Mouse (Mus musculus) lung, embryonic 15.5 days (tissue): ENCODE results near the gene Clic6. TPM values are rescaled to one million over a fixed set of nuclear protein-coding genes. Genes with fewer than 3 reads are reported as not detected.

Experiments used
- ATAC-seq: fragments of 200-750 bp; cut with Nextera tagmentation; 2 replicates; pipeline ENCODE4 v1.8.0; 2017; ENCODE audit warnings: moderate number of reproducible peaks, borderline replicate concordance; ENCODE audit not compliant: low FRiP score, low TSS enrichment; ENCODE audit errors: extremely low read depth
- H3K27ac ChIP-seq: fragments of 300-500 bp; sonication (generic); 2 replicates; pipeline ENCODE4 v1.5.1; 2015; ENCODE audit warnings: moderate library complexity, mild to moderate bottlenecking, inconsistent platforms
- H3K27me3 ChIP-seq: fragments of 300-500 bp; sonication (generic); 2 replicates; pipeline ENCODE4 v1.6.1; 2015; ENCODE audit warnings: inconsistent platforms
- H3K36me3 ChIP-seq: fragments of 300-500 bp; sonication (generic); 2 replicates; pipeline ENCODE4 v1.6.1; 2015; ENCODE audit warnings: inconsistent platforms
- H3K4me1 ChIP-seq: fragments of 300-500 bp; sonication (generic); 2 replicates; pipeline ENCODE4 v1.6.1; 2015; ENCODE audit warnings: inconsistent platforms
- H3K4me2 ChIP-seq: fragments of 300-500 bp; sonication (generic); 2 replicates; pipeline ENCODE4 v1.6.1; 2015; ENCODE audit warnings: inconsistent platforms, mild to moderate bottlenecking, moderate library complexity
- H3K4me3 ChIP-seq: fragments of 300-500 bp; sonication (generic); 2 replicates; pipeline ENCODE4 v1.5.1; 2015; ENCODE audit warnings: mild to moderate bottlenecking, inconsistent platforms
- H3K9ac ChIP-seq: fragments of 300-500 bp; sonication (generic); 2 replicates; pipeline ENCODE4 v1.6.1; 2015; ENCODE audit warnings: inconsistent platforms
- H3K9me3 ChIP-seq: fragments of 300-500 bp; sonication (generic); 2 replicates; pipeline ENCODE4 v1.6.1; 2016; ENCODE audit warnings: inconsistent platforms
- WGBS: fragments of 180-500 bp; shearing (Covaris S2); methylation state at CpG from one replicate; pipeline ENCODE4 v1.1.7; 2015; 5-methylcytosine and 5-hydroxymethylcytosine counted together
- polyA plus RNA-seq: library from polyadenylated mRNA; unstranded; fragments of >200 nt; fragmentation: Nextera tagmentation; extraction: Ambion mirVana; gene quantifications from 2 replicates; pipeline ENCODE4 v1.2.1, GENCODE M21; 2015

Clic6 gene
- polyA plus RNA-seq, 1 experiment from 2014 or later = 22.1 TPM

DNA sequence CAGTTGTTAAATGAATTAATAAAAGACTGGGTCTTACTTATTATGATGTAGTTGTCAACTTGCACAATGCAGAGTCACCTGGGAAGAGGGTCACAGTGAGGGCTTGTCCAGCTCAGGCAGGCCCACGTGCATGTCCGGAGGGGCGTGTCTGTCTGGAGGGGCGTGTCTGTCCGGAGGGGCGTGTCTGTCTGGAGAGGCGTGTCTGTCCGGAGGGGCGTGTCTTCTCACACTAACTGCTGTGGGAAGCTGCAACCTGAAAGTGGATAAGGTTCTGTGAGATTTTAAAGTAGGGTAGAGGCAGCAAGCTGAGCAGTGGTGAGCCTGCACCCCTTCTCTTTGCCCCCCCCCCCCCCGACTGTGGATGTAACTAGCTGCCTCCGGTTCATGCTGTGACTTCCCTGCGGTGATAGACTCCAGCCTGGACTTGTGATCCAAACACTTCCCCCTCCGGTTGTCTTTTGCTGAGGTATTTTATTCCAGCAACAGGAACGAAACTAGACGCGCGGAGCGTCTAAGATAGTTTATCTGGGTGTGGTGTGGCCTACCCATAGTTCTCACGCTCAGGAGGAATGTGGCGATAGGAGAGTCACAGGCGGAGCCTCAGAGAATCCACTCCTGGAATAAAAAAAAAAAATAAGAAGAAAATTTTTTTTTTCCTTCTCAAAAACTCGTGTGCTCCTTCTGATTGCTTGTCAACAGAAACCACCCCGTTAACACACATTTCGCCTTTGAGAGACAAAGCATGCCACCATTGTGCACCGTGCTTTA is 10.3 kb upstream of the Clic6 start:
- ATAC-seq = peak; percentile 37; the same call in 1 of the 2 replicates
- Histone ChIP-seq H3K9ac (no peak overlapping the region), H3K4me2 (peak overlapping the region; percentile 18; the same call in 1 of the 2 replicates), H3K4me3 (no peak overlapping the region), H3K4me1 (peaks cover 20% of the 10 kb centered on the region), H3K27me3 (peaks cover 21% of the 10 kb centered on the region), H3K9me3 (no peaks in the 10 kb centered on the region), H3K36me3 (no peaks in the 10 kb centered on the region), H3K27ac (no peak overlapping the region)
- WGBS = 53% methylated on average over 25 of the region's 25 CpGs

DNA sequence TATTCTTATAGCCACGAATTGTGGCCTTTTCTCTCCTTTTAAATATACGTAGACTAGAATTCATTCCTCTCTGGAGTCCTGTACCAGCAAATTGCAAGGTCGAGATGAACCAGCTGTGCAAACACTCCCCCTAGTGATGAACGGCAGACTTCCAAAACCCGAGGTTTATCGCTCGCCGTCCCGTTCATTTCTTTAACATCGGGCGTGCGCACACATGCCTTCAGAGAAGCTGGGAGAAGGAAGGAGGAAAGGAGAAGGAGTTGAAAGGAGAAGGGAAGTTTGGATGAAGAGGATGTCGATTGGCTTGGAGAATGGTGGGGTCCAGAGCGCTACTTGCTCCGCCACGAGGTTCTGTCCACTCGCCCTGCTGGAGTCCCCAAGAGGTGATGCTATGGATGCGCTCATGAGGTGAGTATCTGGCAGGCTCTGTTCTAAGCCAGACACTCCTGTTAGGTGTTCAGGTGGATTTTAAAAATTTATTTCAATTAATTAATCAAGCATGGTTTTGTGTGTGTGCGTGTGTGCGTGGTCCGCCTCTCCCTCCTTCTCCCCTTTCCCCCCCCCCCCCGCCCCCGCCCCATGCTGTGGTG is 6.9 kb upstream of the Clic6 start:
- Histone ChIP-seq H3K9me3 (no peaks in the 10 kb centered on the region), H3K4me2 (peak overlapping the region; percentile 47), H3K36me3 (no peaks in the 10 kb centered on the region), H3K4me3 (no peak overlapping the region), H3K4me1 (peaks cover 7% of the 10 kb centered on the region; the same call in 1 of the 2 replicates), H3K9ac (no peak overlapping the region), H3K27ac (no peak overlapping the region), H3K27me3 (peaks cover 23% of the 10 kb centered on the region)
- no peak for ATAC-seq
- 14% methylated on average over 22 of the region's 23 CpGs for WGBS

DNA sequence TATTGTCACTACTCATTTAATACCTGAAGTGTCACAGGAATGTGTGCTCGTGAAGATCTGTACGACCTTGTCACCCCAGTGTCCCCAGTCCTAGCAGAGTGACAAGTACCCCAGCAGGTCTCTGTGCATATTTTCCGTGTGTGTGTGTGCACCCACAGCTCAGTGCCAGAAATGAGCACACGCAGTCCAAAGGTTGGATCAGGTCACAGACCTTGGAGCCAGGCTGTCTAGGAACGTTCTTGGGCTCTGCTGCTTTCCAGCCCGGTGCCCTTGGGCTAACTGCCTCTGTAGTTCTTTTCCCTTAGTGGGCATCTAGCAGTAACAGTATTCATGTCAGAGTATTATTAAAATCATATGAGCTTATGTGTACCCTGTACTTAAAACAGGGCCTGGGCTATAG is 1.6 kb downstream of the Clic6 start:
- H3K36me3 ChIP-seq = no peaks in the 10 kb centered on the region
- no peak overlapping the region for H3K9ac ChIP-seq
- no peaks in the 10 kb centered on the region for H3K9me3 ChIP-seq
- no peak overlapping the region for H3K27ac ChIP-seq
- H3K4me3 ChIP-seq = no peak overlapping the region
- H3K27me3 ChIP-seq = no peaks in the 10 kb centered on the region
- H3K4me2 ChIP-seq = no peak overlapping the region
- WGBS = 71% methylated on average over 6 of the region's 6 CpGs
- no peak for ATAC-seq
- no peaks in the 10 kb centered on the region; the same call in 1 of the 2 replicates for H3K4me1 ChIP-seq

DNA sequence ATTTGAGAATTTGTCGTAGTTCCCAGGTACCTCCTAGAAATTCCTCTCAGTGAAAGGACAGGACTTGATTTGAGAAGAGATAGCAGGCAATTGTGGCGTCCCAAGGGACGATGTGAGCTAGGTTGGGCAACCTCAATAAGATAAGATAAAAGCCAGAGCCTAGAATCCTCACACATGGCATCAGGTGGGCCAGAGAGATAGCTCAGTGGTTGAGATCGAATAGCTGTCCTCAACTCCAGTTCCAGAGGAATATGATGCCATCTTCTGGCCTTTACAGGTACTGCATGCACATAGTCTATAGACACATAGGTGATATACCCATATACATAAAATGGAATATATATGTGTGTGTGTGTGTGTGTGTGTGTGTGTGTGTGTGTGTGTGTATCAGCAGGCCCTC is 2.0 kb downstream of the Clic6 start:
- Histone ChIP-seq H3K9me3 (no peaks in the 10 kb centered on the region), H3K27ac (no peak overlapping the region), H3K27me3 (no peaks in the 10 kb centered on the region), H3K4me1 (no peaks in the 10 kb centered on the region; the same call in 1 of the 2 replicates), H3K36me3 (no peaks in the 10 kb centered on the region), H3K4me2 (no peak overlapping the region), H3K4me3 (no peak overlapping the region), H3K9ac (no peak overlapping the region)
- no peak for ATAC-seq
- 48% methylated on average over 4 of the region's 4 CpGs for WGBS

DNA sequence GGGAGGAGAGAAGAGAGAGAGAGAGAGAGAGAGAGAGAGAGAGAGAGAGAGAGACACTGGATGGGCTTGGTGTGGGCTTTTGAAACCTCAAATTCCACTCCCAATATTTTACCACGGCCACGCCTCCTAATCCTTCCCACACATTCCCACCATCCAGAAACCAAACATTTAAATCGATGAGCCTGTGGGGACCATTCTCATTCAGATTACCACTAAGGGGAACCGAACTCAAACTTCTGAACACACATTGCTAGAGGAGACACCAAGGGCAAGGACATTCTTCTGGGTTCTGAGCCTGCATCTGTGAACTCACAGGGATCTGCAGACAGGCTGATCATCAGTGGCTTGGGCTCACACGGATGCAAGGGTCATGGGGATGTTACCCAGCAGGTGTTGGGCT is 2.9 kb downstream of the Clic6 start:
- Histone ChIP-seq H3K36me3 (no peaks in the 10 kb centered on the region), H3K4me2 (no peak overlapping the region), H3K4me1 (no peaks in the 10 kb centered on the region; the same call in 1 of the 2 replicates), H3K9ac (no peak overlapping the region), H3K4me3 (no peak overlapping the region), H3K27me3 (no peaks in the 10 kb centered on the region), H3K9me3 (no peaks in the 10 kb centered on the region), H3K27ac (no peak overlapping the region)
- 86% methylated on average over 5 of the region's 5 CpGs for WGBS
- ATAC-seq = no peak

DNA sequence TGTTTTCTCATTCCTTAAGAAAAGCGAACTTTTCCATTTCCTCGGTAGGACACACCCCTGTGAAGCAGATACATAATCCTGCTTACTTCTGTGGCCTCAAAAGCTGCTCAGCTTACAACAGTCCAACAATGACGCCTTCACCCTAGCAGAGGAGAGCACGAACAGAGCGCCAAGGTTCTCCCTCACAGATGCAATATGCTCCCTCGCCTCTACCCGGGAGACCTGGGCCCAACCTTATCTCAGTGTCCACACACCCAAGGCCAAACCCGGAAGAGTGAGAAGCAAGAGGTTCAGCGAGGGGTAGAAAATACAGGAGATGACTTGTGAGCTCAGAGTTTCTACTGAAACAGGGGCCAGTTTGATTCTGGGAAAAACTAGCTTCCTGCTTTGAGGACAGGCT is 3.8 kb downstream of the Clic6 start:
- no peak overlapping the region for H3K4me2 ChIP-seq
- ATAC-seq = no peak

DNA sequence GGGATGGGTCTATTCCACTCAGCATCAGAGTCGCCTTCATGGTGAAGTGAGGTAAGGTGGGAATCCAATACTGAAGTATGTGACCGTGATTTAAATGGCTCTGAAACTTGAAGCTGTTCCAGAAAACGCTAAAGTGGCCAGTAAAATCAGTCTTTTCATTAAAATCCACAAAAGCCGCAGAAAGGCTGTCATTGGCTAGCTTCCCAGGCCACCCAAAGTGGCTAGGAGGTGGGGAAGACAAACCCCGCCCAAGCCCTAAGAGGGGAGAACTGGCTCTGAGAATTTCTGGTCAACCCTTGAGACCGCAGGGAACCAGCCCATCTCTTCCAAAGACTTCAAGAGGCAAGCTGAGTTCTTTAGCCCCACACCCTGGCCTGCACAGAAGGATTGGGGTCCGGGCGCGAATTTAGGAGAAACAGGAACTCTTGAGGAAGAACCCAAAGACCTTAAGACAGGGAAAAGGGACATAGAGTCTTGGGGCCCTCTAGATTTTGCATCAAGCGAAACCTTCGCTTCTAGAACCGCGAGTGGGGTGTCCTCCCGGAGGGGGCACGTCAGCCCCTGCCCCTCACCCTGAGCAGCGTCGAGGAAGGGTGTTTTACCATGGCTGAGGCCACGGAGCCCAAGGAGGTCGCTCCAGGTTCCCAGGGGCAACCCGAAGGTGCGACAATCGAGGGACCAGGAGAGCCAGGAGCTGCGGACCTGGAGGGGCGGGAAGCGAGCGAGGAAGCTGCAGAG is 12.5 kb downstream of the Clic6 start:
- peak overlapping the region; percentile 52 for H3K4me3 ChIP-seq
- peak overlapping the region; percentile 88 for H3K27ac ChIP-seq
- H3K9me3 ChIP-seq = no peaks in the 10 kb centered on the region
- H3K4me2 ChIP-seq = peak overlapping the region; percentile 89
- H3K4me1 ChIP-seq = peaks cover 31% of the 10 kb centered on the region
- no peaks in the 10 kb centered on the region for H3K36me3 ChIP-seq
- peak overlapping the region; percentile 43 for H3K9ac ChIP-seq
- peaks cover 29% of the 10 kb centered on the region for H3K27me3 ChIP-seq
- peak; percentile 74; the same call in 1 of the 2 replicates for ATAC-seq
- 7% methylated on average over 26 of the region's 26 CpGs for WGBS

More for the DNA sequence above, 3.8 kb downstream of the Clic6 start:
- 51% methylated on average over 9 of the region's 9 CpGs for WGBS
- no peak overlapping the region for H3K4me3 ChIP-seq
- H3K4me1 ChIP-seq = no peaks in the 10 kb centered on the region; the same call in 1 of the 2 replicates
- H3K27me3 ChIP-seq = no peaks in the 10 kb centered on the region
- H3K27ac ChIP-seq = peak overlapping the region; percentile 6; the same call in 1 of the 2 replicates
- H3K9me3 ChIP-seq = no peaks in the 10 kb centered on the region
- H3K9ac ChIP-seq = no peak overlapping the region
- H3K36me3 ChIP-seq = no peaks in the 10 kb centered on the region

DNA sequence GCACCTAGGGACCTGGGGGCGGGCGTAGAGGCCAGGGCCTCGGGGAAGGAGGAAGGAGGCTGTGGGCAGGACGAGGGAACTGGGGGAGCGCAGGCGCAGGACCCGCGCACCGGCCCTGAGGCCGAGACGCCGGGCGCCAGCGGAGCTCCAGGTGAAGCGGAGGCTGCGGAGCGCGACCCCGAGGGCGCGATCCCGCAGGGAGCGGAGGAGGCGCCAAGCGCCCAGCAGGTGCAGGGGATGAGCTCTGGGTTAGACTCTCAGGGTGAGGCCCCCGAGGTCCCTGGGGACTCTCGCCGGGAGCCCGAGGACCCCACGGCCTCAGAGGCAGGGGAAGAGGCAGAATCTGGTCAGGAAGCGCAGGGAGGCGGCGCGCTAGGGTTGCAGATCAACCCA is 13.0 kb downstream of the Clic6 start:
- Histone ChIP-seq H3K27me3 (peaks cover 29% of the 10 kb centered on the region), H3K27ac (peak overlapping the region; percentile 88), H3K9ac (peak overlapping the region; percentile 43), H3K4me1 (peaks cover 31% of the 10 kb centered on the region), H3K9me3 (no peaks in the 10 kb centered on the region), H3K4me3 (peak overlapping the region; percentile 52), H3K4me2 (peak overlapping the region; percentile 89), H3K36me3 (no peaks in the 10 kb centered on the region)
- ATAC-seq = peak; percentile 44
- under 1% methylated on average over 34 of the region's 34 CpGs for WGBS

DNA sequence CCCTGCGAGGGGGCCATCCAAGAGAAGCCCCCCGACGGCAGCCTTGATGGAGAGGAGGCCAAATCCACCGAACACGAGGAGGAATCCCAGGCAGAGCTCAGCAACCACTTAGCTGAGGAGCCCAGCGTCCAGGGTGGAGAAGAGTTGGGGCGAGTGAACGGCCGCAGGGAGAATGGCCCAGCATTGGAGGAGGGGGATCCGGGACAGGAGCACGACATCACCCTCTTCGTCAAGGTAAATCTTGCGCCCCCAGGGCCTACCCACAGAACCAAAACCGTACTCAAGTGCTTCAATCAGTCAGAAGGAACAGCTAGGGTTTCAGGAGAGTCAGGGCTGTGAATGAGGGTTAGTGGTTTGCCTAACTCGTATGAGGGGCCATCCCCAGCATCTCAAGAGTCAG is 13.8 kb downstream of the Clic6 start:
- peak overlapping the region; percentile 89 for H3K4me2 ChIP-seq
- no peak for ATAC-seq
- WGBS = 17% methylated on average over 15 of the region's 15 CpGs
- H3K27me3 ChIP-seq = peaks cover 29% of the 10 kb centered on the region
- H3K9me3 ChIP-seq = no peaks in the 10 kb centered on the region
- no peaks in the 10 kb centered on the region for H3K36me3 ChIP-seq
- peaks cover 31% of the 10 kb centered on the region for H3K4me1 ChIP-seq
- H3K27ac ChIP-seq = peak overlapping the region; percentile 88
- H3K4me3 ChIP-seq = peak overlapping the region; percentile 52
- peak overlapping the region; percentile 43 for H3K9ac ChIP-seq

DNA sequence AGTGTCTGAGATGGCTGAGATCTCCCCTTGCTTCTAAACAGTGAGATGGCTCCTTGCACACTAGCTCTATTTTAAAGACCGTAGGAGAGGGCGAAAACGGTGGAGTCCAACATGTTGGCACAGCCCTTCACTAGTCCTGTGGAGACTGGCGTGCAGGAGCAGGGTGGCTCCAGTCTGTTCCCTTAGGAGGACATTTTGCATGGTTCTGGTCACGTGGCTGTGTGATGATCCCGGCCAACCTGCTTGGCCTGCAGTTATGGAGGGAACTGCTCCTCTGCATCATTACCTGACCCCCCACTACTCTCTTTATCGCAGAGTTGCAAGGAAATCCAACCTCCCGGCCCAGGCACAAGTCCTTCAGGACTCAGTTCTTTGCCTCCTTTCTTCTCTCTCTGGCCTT is 15.0 kb downstream of the Clic6 start:
- Histone ChIP-seq H3K27ac (no peak overlapping the region), H3K9ac (no peak overlapping the region), H3K4me2 (peak overlapping the region; percentile 89), H3K36me3 (no peaks in the 10 kb centered on the region), H3K4me1 (peaks cover 31% of the 10 kb centered on the region), H3K9me3 (no peaks in the 10 kb centered on the region), H3K27me3 (peaks cover 29% of the 10 kb centered on the region), H3K4me3 (no peak overlapping the region)
- 63% methylated on average over 8 of the region's 8 CpGs for WGBS
- no peak for ATAC-seq

DNA sequence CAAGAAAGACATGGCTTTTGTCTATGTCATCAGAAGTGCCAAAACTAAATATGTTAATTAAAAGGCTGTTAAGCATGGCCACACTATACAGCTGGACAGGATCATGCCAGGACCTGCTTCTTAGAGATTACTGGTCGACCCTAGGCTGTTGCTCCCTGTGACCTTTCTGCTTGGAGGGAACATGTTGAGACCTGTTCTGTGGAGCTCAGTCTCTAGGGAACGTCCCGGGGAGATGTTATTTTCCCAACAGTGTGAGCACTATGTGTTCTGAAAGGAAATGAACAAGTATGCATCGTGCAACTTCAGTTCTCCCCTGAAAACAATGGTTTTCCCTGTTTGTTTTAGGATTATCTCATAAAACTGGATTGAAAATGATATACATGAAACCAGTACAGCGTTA is 17.6 kb downstream of the Clic6 start:
- Histone ChIP-seq H3K9ac (no peak overlapping the region), H3K27me3 (peaks cover 24% of the 10 kb centered on the region), H3K9me3 (no peaks in the 10 kb centered on the region), H3K4me3 (no peak overlapping the region), H3K4me1 (peaks cover 31% of the 10 kb centered on the region), H3K36me3 (no peaks in the 10 kb centered on the region), H3K4me2 (no peak overlapping the region), H3K27ac (no peak overlapping the region)
- no peak for ATAC-seq
- WGBS = 69% methylated on average over 5 of the region's 5 CpGs

DNA sequence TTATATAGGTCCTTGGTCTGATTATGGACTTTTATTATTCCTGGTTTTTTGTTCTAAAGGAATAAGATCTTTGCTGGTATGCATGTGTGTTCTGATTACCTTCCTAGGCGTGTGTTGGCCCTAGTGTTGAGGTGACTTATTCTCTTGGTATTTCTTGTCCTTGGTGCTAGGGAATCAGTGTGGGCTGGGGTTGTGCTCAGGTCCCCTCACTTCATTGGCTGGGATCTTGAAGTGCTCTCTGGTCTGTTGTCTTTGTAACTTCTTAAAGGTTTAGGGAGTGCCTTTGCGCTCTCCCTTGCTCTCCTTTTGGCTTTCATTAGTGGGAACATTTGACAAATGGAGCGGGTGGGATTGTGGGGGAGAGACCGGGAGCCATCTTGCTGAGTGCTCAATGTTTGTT is 22.0 kb downstream of the Clic6 start:
- no peak for ATAC-seq
- H3K27me3 ChIP-seq = no peaks in the 10 kb centered on the region

More for the DNA sequence above, 22.0 kb downstream of the Clic6 start:
- H3K9ac ChIP-seq = no peak overlapping the region
- H3K9me3 ChIP-seq = no peaks in the 10 kb centered on the region
- no peak overlapping the region for H3K4me3 ChIP-seq
- H3K36me3 ChIP-seq = no peaks in the 10 kb centered on the region
- 64% methylated on average over 4 of the region's 4 CpGs for WGBS
- 0 out of 2 replicates have a peak overlapping the region, but pooled peaks have one; percentile 16 for H3K27ac ChIP-seq
- H3K4me2 ChIP-seq = no peak overlapping the region
- H3K4me1 ChIP-seq = peaks cover 21% of the 10 kb centered on the region
